Mouse (Mus musculus) left cerebral cortex, adult 2 months (tissue): ENCODE data around the gene Cbx7. TPM values are rescaled to one million over a fixed set of nuclear protein-coding genes. Genes with fewer than 3 reads are reported as not detected.
"Not testable (repeated sequence)": the region's sequence is repeated elsewhere in the genome, so short reads cannot be mapped to it uniquely, and the experiment has no call there.

Experiments
- DNase-seq, 2 experiments: peaks; one replicate each; pipeline ENCODE4 v3.0.0; 2021 to 2022; ENCODE audit warnings: low spot score in 2 of 2, mixed read lengths in 1 of 2; ENCODE audit errors: extremely low spot score in 1 of 2
- H3K27ac ChIP-seq: fragments of 200-600 bp; 2 replicates; pipeline ENCODE4 v1.8.1; 2022
- H3K4me3 ChIP-seq: fragments of 200-600 bp; 2 replicates; pipeline ENCODE4 v1.8.1; 2022
- CTCF ChIP-seq: fragments of 200-600 bp; IDR thresholded peaks from 2 replicates; pipeline ENCODE4 v1.8.1; 2022; ENCODE audit warnings: antibody characterized with exemption, mild to moderate bottlenecking, moderate library complexity
- intact Hi-C: fragments of 180-260 bp; cut with DNase I; formaldehyde crosslinking; loops from one replicate; pipeline ENCODE4 v1.15.1; 2025
- total RNA-seq, 2 experiments: library from RNA; stranded (reverse); gene quantifications; 2 replicates each; pipeline ENCODE4 v1.2.3; 2021

The Cbx7 gene
- total RNA-seq, 2 experiments from 2014 or later = 52.3 to 52.6 TPM

- DNase-seq = no peak
- no peak for TF ChIP-seq CTCF
- intact Hi-C loops = loop anchor here (10.0 kb wide), 1 partner anchor 280 kb away; no protein-coding TSS in a partner anchor
- Histone ChIP-seq H3K27ac (no peak overlapping the region), H3K4me3 (no peak overlapping the region)
Observed at GRCm38 (mm10) chr15:79944948-79945347, 26.0 kb downstream of the Cbx7 start.

DNA sequence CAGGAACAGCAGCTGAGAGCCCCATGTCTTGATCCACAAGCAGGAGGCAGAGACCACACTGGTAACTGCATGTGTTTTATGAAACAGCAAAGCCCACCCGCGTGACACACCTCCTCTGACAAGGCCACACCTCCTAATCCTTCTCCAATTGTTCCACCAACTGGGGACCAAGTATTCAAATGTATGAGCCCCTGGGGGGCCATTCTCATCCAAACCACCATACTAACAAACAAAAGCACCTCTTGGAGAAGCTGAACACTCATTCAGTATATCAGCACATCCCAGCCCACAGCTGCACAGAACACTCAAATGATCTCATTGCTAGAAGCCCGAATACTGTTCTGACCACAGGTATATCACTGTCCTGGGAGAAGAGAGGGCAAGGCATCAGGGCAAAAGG is 27.3 kb downstream of the Cbx7 start:
- no peak overlapping the region for H3K4me3 ChIP-seq
- H3K27ac ChIP-seq = no peak overlapping the region
- TF ChIP-seq CTCF = no peak
- DNase-seq = no peak
- intact Hi-C loops = loop anchor here (10.0 kb wide), 1 partner anchor 281 kb away; no protein-coding TSS in a partner anchor

DNA sequence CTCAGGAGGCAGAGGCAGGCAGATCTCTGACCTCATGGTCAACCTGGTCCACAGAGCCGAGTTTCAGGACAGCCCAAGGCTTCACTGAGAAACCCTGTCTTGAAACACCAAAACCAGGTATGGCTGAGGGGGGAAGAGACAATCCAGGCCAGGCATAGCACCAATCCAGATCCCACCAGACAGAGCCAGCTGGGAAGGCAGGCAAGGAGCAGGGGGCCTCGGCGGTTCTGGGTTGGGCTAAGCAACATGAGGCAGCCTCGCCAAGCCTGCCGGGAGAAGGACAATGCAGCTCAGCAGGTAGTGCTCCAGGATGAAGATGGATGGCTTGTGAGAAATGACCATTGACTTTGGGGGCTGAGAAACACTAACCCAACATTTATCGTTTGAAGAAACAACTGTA is 28.4 kb downstream of the Cbx7 start:
- DNase-seq = no peak
- Histone ChIP-seq H3K4me3 (no peak overlapping the region), H3K27ac (no peak overlapping the region)
- intact Hi-C loops = loop anchor here (10.0 kb wide), 1 partner anchor 282 kb away; no protein-coding TSS in a partner anchor
- TF ChIP-seq CTCF = no peak

DNA sequence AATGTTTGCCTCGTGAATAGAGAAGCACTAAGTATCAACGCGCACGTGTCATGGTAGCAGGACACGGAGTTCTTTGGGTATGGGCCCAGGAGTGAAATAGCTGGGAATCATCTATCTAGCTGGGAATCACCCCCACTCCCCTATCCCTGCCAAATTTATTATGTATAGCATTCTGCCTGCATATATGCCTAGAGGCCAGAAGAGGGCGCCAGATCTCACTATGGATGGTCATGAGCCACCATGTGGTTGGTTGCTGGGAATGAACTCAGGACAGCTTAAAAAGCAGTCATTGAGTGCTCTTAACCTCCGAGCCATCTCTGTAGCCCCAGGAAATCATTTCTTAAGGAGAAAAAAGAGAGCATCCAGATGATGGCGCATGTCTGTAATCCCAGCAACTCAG is 30.0 kb downstream of the Cbx7 start:
- intact Hi-C loops = loop anchor here (10.0 kb wide), 1 partner anchor 284 kb away; no protein-coding TSS in a partner anchor
- Histone ChIP-seq H3K4me3 (no peak overlapping the region), H3K27ac (no peak overlapping the region)
- TF ChIP-seq CTCF = peak; percentile 83
- DNase-seq = no peak

GRCm38 (mm10) chr15:79939913-79940312 is 31.0 kb downstream of the Cbx7 start:
- DNase-seq = no peak
- TF ChIP-seq CTCF = no peak
- intact Hi-C loops = loop anchor here (10.0 kb wide), 1 partner anchor 285 kb away; no protein-coding TSS in a partner anchor
- Histone ChIP-seq H3K4me3 (no peak overlapping the region), H3K27ac (no peak overlapping the region)

- intact Hi-C loops, H3K4me3 ChIP-seq, H3K27ac ChIP-seq, DNase-seq: not testable (repeated sequence)
Observed at GRCm38 (mm10) chr15:79939501-79939900, 31.4 kb downstream of the Cbx7 start.

- no peak for TF ChIP-seq CTCF
- Histone ChIP-seq H3K27ac (no peak overlapping the region), H3K4me3 (no peak overlapping the region)
- DNase-seq = no peak
- intact Hi-C loops = no loop called here
Observed at GRCm38 (mm10) chr15:79939020-79939419, 31.9 kb downstream of the Cbx7 start.

GRCm38 (mm10) chr15:79936374-79936751 is 34.6 kb downstream of the Cbx7 start:
- no peak for DNase-seq
- no peak overlapping the region for H3K4me3 ChIP-seq
- H3K27ac ChIP-seq = no peak overlapping the region
- intact Hi-C loops = no loop called here
- TF ChIP-seq CTCF = no peak

DNA sequence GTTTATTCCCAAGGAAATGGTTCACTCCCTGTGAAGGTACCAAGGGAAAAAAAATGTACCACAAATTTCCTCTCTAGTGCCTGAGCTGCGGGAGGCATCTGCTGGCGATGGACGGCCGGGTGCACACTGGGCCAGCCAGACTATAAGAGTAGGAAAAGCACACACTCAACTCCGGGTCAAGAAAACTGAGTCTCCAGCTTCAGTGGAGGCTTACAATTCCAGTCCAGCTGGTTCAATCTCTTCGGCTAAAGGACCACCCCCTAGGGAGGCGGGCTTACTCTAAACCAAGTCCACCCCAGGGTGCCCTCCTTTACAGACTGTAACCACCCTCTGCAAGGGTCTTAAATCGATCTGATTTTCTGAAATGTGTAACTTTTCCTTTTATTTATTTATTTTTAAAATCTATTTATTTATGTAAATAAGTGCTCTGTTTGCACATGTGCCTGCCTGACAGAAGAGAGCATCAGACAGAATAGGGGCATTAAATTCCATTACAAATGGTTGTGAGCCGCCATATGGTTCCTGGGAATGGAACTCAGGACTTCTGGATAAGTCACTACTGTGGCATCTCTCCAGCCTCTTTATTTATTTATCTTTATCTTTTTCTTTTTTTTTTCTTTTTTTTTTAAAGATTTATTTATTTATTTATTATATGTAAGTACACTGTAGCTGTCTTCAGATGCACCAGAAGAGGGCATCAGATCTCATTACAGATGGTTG is 35.1 kb downstream of the Cbx7 start:
- DNase-seq = no peak
- TF ChIP-seq CTCF = no peak
- intact Hi-C loops = no loop called here
- Histone ChIP-seq H3K4me3 (no peak overlapping the region), H3K27ac (no peak overlapping the region)

DNA sequence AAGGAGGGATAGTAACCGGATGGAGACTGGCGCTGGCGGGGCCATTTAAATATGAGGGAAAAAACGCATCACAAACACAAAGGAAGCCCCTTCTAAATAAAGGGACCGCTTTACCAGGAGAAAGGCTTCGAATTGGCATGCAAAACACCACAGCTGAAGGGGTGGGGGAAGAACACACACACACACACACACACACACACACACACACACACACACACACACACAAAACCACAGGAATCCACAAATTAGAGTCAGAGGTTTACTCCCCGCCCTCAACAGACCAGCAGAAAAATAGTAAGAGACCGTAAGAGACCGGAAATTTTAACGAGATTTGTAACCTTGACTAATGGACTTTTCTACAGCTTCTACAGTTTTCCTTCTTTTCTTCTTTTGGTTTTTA is 36.1 kb downstream of the Cbx7 start:
- no peak for DNase-seq
- TF ChIP-seq CTCF = no peak
- Histone ChIP-seq H3K27ac (no peak overlapping the region), H3K4me3 (no peak overlapping the region)
- intact Hi-C loops = no loop called here

- Histone ChIP-seq H3K27ac (no peak overlapping the region), H3K4me3 (no peak overlapping the region)
- intact Hi-C loops = no loop called here
- no peak for DNase-seq
- TF ChIP-seq CTCF = no peak
Observed at GRCm38 (mm10) chr15:79933670-79934514, 37.0 kb downstream of the Cbx7 start.

DNA sequence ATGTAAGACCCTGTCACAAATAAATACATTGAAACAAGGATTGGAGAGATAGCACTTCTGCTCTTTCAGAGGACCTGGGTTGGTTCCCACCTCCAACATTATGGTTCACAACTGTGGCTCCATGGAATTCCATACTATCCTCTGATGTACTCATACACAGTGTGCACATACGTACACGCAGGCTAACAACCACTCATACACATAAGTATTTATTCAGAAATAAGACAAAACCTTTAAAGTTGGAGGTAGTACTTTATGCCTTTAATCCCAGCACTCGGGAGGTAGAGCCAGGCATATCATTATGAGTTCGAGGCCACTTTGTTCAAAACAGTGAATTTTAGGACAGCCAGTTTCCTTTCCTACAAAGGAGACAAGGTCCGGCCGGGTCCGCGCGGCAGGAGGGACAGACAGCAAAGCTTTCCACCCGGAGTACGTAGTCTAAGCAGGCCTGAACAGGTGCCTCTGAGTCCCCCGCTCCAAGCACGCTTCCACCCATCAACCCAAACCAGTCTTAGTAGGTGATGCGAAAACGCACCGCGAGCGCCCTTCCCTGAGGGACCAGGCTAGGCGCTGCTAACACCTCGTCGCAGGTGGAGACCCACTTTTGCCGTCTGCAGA is 37.8 kb downstream of the Cbx7 start:
- Histone ChIP-seq H3K27ac (0 out of 2 replicates have a peak overlapping the region, but pooled peaks have one; percentile 78), H3K4me3 (peak overlapping the region; percentile 76)
- no peak for TF ChIP-seq CTCF
- DNase-seq = no peak
- intact Hi-C loops = no loop called here
